Mouse (Mus musculus) erythroblast, embryonic 14.5 days (primary cell): ENCODE results near the gene Gng7.

ENCODE experiments used
- GATA1 ChIP-seq: IDR thresholded peaks from 2 replicates; pipeline ENCODE4 v1.6.1; 2012; ENCODE audit warnings: low read length, inconsistent platforms, mixed read lengths
- TAL1 ChIP-seq: IDR thresholded peaks from 3 replicates; pipeline ENCODE4 v1.6.1; 2012; ENCODE audit warnings: low read length, inconsistent platforms, mixed read lengths

- TF ChIP-seq GATA1 (no peak), TAL1 (no peak)
These were observed 55.6 kb downstream of the Gng7 start for GRCm38 (mm10) chr10:80958979-80959637.
